Mouse (Mus musculus): ENCODE results near the gene Smndc1.

Smndc1 gene

DNA sequence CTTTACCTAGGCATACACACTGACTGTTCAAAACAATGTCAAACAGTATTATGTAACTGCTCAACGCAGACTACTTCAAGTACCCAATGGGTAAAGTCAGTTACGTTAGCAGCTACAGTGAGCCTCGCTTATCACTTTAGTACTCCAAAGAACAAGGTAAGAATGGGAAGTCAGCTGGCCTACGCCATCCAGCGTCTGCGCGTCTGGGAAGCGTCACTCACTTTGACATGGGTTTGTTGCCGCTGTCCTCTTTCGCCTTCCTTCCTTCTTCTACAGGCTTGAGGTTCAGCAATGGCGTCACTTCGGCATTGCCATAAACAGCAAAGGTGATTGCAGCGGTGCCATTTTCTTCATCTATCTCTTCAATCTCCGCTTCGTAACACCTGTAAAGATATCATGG is 7.0 kb downstream of the Smndc1 start:
- no peak for DNase-seq (ENCODE audit: low spot score in 2 of 2)

DNA sequence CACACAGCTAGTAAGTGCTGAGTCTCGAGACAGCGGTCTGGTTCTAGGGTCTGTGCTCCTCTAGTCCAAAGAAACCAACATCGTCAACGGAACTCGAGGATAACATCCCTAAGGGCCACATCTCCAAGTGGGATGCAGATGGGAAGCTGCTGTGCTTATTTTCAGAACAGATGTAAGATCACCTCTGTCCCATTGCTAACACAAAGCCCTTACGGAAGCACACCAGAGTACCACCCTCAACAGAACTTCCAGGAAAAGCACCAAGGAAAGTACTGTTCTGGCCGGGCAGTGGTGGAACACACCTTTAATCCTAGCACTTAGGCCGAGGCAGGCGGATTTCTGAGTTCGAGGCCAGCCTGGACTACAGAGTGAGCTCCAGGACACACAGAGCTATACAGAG is 12.0 kb downstream of the Smndc1 start:
- no peak for DNase-seq (ENCODE audit: low spot score in 2 of 2)

DNA sequence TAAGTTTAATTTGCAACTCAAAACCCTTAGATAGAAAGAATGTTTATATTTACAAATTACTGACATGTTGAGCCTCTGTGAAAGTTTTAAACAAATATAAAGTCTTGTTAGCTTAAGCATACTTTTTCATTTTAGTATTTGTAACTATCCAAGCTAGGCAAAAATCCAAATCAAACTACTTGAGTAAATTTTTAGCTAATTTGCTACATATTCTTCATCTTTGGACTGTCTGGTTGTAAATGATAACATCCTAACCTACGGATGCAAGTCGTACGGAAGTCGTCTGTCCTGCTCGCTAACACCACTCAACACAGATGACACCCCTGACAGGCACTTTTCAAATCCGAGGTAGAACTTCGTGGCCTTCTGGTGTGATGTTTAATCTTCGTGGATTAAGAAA is 12.7 kb downstream of the Smndc1 start:
- no peak for DNase-seq (ENCODE audit: low spot score in 2 of 2)

DNA sequence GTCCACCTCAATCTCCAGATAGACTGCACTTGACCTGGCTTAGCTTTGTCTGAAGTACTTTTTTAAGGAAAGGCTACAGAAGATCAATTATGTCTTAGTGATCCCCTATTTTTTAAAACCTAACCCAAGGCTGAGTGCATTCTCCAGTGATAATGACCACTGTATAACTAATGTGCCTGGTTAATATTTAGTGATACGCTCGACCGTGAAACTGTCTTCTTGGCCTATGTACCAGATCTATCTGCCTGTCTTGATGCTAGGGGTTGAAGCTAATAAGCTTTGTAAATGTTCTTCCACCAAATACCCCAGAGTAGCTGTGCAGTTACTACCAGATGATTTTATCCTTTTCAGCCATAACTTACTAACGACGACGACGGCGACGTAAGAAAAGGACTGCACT is 14.6 kb downstream of the Smndc1 start:
- no peak for DNase-seq (ENCODE audit: low spot score in 2 of 2)

DNA sequence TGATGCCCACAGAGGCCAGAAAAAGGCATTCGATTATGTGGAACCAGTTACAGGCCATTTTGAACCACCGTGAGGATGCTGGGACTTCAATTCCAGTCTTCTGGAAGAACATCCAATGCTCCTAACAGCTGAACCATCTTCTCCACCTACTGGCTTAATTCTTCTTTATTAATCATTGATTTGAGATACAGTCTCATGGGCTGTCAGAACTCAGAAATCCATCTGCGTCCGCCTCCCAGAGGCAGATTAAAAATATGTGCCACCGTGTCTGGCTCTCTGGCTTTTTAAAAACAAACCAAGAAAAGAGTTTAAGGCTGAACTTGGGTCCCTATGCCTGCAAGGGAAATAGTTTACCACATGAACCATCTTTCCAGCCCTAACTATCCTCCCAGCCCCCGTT is 15.1 kb downstream of the Smndc1 start:
- DNase-seq (ENCODE audit: low spot score in 2 of 2): no peak

DNA sequence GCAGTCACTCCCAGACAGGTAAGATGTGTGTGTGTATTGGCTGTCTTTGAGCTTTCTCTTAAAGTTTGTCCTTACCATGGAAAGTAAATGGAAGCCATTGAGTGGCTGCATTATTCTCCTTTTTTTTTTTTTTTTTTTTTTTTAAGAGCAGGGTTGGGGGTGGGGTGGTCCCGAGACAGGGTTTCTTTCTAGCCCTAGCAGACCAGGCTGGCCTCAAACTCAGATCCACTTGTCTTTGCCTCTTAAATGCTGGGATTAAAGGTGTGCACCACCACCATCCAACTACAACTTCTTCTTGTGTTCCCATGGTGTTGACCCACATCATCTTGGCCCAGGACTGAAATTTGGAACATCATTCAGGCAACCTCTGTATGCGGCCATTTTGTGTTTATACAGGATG is 16.8 kb downstream of the Smndc1 start:
- no peak for DNase-seq (ENCODE audit: low spot score in 2 of 2)

DNA sequence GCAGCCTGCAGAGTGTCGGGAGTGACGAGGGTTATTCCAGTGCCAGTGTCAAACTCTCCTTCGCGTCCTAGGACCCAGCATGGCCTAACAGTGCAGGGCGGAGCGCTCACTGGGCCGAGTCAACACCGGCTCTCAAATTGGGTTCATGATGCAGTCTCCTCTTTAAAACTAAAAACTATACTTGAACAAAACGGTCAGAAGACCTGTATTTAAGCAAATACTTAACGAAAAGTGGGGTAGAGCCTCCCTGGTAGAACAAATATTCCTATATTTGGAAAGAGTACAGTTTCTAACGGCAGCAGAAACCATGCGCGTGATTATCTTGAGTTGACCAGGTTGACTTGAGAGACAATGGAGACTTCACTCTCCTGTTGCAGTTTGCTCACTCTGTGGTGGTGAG is 18.7 kb downstream of the Smndc1 start, which contains the start of gene Gm10197:
Gene Gm10197 (minus strand): TSS at position 101 of the 400 bp plus-strand sequence.
- no peak for DNase-seq (ENCODE audit: low spot score in 2 of 2)

DNA sequence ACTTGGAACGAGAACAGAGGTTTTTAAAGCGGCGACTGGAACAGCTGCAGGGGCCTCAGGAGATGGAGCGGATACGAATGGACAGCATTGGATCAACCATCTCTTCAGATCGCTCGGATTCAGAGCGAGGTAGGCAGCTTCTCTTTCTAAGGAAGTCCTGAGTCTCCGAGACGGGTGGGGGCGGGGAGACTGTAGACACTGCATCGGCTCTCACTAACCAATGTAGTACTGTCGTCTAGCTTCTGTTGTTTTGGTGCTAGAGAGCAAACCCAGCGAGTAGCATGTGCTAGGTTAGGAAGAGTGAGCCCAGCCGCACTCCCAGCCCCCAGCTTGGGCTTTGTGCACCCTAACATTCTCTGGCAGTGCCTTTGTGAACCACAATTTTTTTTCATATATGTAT is 20.1 kb downstream of the Smndc1 start:
- no peak for DNase-seq (ENCODE audit: low spot score in 2 of 2)

DNA sequence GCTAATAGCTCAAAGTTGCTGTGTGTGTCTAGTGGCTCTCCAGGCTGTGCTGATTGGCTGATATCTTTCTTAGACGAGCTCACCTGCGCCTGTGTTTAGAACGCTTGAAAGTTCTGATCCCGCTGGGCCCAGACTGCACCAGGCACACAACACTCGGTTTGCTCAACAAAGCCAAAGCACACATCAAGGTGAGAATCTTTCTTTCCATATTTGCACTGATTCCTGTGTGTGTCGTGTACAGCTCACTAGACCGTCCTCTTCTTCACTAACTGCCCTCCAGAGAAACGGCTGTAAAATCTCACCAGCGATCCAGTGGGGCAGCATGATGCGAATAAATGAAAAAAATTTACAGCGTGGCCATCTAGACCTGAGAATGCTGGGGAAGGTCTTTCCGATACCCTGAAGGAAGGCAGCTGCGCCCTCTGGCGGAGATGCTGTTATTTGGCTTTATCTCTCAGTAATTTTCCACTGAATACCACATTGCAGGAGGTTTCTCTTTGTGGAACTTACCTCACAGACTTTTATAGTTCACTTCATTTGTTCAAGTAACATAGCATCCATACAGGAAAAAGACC is 20.8 kb downstream of the Smndc1 start:
- DNase-seq (ENCODE audit: low spot score in 2 of 2): peak; percentile 71 to 89

DNA sequence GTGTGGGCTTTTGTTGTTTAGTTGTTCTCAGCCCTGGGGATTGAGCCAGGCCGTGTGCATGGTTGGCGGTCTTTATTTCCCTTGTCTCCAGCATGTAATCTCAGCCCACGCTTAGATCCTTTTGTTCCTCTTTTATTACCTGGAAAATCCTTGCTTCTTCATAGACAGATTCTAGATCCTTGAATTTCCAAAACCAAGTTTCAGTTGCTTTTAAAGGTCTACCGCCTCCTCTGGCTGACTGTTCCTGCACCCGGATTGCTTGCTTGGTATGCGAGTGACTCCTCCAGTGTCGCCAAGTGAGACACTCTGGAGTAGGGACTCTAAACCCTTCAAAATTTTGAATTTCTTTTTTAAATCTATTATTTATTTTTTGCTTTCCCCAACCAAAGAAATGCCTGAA is 23.5 kb downstream of the Smndc1 start:
- no peak for DNase-seq (ENCODE audit: low spot score in 2 of 2)

DNA sequence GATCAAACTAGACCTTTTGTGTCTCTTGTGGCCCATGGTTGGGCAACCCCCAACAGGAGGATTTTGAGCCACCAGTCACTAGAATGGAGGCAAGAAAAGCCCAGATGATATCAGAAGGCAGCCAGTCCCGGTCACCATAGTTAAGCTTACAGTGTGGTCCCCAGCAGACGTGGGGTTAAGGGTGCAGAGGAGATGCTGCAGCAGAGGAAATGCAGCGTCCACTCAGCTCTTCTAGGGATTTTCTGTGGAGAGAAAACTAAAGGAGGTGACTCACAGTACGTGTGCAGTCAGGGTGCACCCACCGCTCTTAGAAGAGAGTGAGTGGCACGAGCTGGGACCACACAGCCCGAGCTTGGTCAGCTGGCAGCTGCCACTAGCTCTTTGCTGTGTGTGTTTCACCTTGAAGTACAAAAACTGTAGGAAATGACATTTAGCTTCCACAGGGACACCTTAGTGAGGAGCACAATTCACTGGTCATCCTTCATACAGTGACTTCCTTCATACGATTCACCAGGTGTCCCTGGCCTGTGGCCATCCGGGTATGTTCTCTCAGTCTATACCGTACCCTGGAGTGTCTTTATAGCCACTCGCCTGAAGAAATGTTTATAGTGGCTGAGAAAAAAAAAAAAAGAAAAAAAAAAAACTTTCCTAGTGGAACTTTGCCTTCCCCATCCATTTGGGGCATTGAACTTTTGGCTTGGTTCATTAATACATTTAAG is 24.2 kb downstream of the Smndc1 start:
- no peak for DNase-seq (ENCODE audit: low spot score in 2 of 2)

DNA sequence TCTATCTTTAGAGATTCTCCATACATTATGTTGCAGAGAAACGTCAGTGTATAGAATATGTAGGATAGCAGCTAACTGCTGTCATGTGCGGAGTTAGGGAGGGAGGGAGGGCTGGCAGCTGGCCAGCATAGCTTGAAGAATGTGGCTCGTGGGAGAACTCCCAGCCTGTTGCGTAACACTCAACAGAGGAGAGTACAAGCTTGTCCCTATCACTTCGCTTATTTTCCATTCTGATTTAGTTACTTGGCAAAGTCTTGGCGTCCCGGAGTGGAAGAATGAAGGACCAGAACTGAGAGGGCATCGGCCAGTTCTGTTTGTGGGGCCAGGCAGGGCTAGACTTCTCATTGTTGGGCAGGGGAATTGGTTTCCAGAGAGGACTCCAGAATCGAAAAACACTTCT is 25.4 kb downstream of the Smndc1 start:
- DNase-seq (ENCODE audit: low spot score in 2 of 2): no peak

DNA sequence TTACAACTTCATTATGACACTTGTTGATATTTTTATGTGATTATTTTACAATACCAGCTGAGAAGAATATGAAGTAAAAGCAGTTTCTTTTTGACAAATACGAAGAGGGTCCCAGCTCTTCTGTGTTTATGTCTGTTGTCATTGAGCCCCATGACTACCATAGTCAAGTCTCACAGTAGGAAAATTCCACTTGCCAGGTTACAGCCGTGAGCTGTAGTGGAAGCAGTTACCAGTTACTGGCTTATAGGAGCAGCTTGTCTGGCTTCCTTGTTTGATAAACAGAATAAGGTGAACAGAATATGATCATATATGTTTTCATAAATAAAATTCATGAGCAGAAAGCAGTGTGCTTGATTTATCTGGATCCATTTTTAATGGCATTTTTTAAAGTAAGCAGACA is 25.8 kb downstream of the Smndc1 start:
- no peak for DNase-seq (ENCODE audit: low spot score in 2 of 2)

DNA sequence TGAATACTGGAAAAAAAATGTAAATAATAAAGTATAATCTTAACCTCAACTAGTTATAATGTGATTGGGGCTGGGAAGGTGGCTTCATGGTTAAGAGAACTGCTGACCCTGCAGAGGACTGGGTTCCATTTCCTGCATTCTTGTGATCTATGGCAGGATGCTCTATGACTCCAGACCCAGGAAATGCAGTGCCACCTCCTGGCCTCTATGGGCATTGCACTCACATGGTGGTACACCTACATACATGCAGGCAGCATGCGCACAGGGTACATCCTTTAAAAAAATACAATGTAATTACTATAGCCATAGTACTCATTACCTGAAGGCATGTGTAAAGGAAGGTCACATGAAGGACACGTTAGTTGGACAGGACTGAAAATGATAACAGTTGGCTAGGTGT is 27.4 kb downstream of the Smndc1 start:
- peak; percentile 68 to 81 for DNase-seq (ENCODE audit: low spot score in 2 of 2)

DNA sequence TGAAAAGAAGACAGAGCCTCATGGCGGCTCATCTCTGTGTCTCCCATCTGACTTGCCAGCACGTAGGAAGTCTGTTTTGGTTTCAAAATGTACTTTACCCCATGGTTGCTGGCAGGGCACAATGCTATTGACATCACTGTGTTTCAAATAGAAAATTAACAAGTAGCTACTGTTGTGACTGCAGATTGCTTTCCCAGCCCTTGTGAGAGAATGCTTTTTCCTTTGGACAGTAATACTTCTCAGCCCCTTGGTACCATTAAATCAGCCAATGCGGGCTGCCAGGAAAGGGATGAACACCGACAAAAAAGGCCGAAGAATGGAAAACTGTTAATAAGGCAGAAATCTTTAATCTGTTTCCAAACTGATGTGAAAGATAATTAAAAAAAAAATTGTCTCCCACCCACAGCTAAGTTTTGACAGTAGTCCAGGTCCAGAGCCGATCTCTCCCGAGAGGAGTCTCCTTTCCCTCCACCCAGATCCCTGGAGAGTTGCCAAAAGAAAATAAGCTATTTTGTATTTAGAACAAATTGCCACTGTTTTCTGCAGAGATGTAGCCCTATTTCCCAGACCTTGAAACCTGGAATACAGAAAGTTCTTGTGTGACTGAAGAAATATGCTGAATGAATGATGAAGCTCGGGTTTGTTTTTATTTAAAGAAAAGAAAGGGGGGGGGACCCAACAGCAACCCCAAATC is 30.0 kb downstream of the Smndc1 start:
- DNase-seq (ENCODE audit: low spot score in 2 of 2): no peak

DNA sequence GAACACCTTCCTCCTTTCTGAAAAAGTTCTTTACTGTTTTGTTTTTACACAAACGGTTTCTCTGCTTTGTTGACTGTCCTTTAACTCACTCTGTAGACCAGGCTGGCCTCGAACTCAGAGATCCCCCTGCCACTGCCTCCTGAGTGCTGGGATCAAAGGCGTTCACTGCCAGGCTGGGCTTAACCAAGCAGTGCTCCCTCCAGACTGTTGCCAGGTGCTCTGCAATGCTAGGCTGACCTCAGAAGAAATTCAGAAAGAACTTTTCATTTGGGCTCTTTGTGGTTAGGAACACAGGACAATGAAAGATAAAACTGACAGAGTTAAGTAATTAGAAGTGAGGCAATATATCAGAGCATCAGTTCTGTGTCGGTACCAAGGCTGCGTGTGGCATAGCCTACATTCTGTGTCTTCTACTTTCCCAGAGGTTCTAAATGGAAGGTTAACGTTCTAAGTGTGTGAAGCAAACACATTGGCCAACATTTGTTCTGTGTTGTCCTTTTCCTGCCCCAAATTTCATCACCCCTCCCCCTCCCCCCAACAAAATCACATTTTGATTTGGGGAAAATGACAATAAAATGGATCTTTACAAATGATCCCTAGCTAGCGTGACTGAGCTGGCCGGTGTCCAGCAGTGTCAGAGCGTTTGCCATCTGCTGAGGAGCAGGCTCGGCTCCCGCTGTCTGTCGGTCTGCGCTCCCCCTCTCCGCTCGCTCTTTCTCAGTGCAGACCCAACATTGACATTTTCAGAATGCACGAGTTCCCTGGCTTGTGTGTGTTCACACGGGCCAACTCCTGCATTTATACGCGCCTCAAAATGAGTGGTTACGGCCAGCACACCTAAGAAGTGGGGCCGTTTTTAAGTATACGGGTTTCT is 31.0 kb downstream of the Smndc1 start:
- no peak for DNase-seq (ENCODE audit: low spot score in 2 of 2)

DNA sequence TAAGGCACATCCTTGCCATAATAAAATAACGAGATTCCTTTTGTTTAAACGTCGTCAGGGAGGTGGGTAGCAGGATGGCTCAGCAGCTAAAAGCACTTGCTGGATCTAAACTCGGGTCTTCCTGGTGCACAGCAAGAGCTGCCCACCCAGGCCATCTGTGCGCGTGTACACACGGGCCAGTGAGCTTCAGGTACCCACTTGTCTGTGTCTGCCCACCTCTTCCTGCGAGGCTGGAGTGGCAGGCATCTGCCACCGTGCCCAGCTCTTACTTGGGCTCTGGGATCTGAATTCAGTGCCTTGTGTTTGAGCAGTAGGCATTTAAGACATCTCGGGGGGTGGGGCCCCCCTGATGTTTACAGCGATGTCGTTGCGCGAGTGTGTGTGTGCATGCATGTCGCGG is 35.3 kb downstream of the Smndc1 start:
- no peak for DNase-seq (ENCODE audit: low spot score in 2 of 2)

DNA sequence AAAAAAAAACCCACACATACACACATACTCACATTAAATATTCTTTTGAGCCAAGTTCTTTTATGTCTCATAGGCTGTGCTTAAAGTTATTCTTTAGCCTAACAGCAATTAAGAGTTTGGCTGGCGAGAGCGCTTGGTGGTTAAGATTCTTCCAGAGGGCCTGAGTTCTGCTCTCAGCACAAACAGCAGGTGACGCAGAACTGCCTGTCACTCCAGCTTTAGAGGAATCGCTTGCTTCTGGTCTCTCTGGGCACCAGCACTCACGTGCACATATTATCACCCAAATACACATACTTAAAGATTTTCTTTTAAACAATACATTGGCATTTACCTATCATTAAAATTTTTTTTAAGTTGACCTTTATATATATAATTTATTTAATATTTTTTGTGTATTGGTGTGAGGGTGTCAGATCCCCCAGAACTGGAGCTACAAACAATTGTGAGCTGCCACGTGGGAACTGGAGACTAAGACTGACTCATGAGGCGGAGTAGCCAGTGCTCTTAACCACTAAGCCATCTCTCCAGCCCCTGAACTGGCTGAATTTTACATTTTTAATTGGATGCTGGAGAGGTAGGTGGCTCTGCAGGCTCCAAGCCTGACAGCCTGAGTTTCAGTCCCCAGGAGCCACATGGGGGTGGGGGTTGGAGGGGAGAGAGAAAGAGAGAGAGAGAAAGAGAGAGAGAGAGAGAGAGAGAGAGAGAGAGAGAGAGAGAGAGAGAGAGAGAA is 35.9 kb downstream of the Smndc1 start:
- DNase-seq (ENCODE audit: low spot score in 2 of 2): no peak

DNA sequence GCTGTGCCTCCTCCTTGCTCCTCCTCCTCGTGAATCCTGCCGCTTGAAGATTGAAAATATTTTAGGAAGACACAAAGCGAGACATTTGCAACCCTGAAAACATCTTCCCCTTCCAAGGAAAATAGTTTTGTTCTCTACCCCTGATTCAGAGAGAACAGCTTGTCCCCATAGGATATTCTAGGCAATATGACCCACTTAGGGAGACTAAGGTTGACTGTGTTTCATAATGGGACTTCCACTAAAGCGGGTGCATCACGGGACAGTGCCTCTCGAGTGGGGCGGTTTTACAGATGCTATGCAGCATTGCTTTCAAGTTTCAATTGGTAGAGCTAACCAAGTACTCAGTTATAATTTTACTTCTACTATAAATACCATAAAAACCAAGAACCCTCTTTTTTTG is 36.5 kb downstream of the Smndc1 start:
- DNase-seq (ENCODE audit: low spot score in 2 of 2): no peak

DNA sequence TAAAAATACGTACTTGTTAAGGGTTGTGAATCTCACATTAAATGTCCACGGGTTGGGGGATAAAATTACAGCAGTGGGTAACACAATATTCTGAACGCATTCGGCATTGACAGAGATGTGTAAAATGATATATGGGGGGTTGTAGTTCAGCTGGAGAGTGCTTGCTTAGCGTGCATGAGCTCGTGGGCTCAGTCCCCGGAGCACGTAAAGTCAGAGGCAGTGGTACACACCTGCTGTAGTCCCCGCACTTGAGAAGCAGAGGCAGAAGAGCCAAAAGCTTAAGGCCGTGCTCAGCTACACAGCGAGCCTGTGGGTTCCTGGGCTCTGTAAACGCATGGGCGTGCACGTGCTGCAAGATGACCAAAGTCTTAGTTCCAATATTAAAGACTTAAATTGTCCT is 44.6 kb downstream of the Smndc1 start:
- DNase-seq (ENCODE audit: low spot score in 2 of 2): no peak

DNA sequence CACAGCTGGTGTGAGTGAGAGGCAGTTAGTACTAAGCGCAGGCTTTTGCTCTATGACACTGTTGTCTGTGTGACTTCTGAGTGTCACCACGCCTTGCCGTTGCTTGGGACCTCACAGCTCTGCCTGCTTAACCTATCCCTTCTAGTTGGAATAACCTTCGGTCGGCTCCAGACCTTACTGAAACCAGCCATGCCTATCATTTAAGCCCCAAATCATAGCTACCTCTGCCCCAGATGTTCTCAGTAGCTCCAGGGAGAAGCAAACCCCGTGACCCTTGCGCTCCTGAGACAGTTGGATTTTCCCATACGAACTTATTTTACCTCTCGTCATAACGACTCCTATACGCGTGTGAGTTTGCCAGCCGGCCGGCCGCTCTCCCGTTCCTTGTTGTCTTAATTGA is 46.3 kb downstream of the Smndc1 start:
- no peak for DNase-seq (ENCODE audit: low spot score in 2 of 2)

All from spleen, postnatal 4 days (tissue).